Mouse (Mus musculus) kidney, postnatal 25 days (tissue): ENCODE measurements around the gene Hoxd11.

Source experiments
- DNase-seq, 2 experiments: peaks; one replicate each; pipeline ENCODE4 v3.0.0; 2021; ENCODE audit warnings: mixed read lengths in 2 of 2

The Hoxd11 gene

GRCm38 (mm10) chr2:74666411-74666810 is 12.9 kb upstream of the Hoxd11 start:
- DNase-seq = no peak

- peak in 1 of 2 experiments; percentile 44 for DNase-seq
Observed at GRCm38 (mm10) chr2:74667191-74667841, 12.0 kb upstream of the Hoxd11 start.

- DNase-seq = no peak
Observed at GRCm38 (mm10) chr2:74667842-74668357, 11.5 kb upstream of the Hoxd11 start, which contains the start of gene Hoxd13. Gene Hoxd13 (plus strand): TSS chr2:74668310.

- DNase-seq = peak in 1 of 2 experiments; percentile 17
Observed at GRCm38 (mm10) chr2:74668370-74669229, 10.8 kb upstream of the Hoxd11 start.

GRCm38 (mm10) chr2:74669230-74669578 is 10.2 kb upstream of the Hoxd11 start:
- DNase-seq = no peak

GRCm38 (mm10) chr2:74669650-74670235 is 9.6 kb upstream of the Hoxd11 start:
- no peak for DNase-seq

GRCm38 (mm10) chr2:74670632-74671188 is 8.6 kb upstream of the Hoxd11 start:
- DNase-seq = no peak

GRCm38 (mm10) chr2:74671847-74672246 is 7.5 kb upstream of the Hoxd11 start:
- DNase-seq = no peak

- DNase-seq = peak; percentile 65 to 74
Observed at GRCm38 (mm10) chr2:74672481-74673362, 6.6 kb upstream of the Hoxd11 start.

- no peak for DNase-seq
Observed at GRCm38 (mm10) chr2:74673835-74674425, 5.4 kb upstream of the Hoxd11 start.

GRCm38 (mm10) chr2:74674881-74675665 is 4.3 kb upstream of the Hoxd11 start, which contains the start of gene Hoxd12:
Gene Hoxd12 (plus strand): TSS chr2:74675013.
- DNase-seq = no peak

- DNase-seq = no peak
Observed at GRCm38 (mm10) chr2:74675666-74676282, 3.6 kb upstream of the Hoxd11 start.

GRCm38 (mm10) chr2:74676376-74677052 is 2.8 kb upstream of the Hoxd11 start:
- no peak for DNase-seq

- DNase-seq = no peak
Observed at GRCm38 (mm10) chr2:74677106-74677505, 2.3 kb upstream of the Hoxd11 start.

- no peak for DNase-seq
Observed at GRCm38 (mm10) chr2:74679596-74679971, 227 bp downstream of the Hoxd11 start.

- DNase-seq = no peak
Observed at GRCm38 (mm10) chr2:74679980-74680379, 623 bp downstream of the Hoxd11 start.

- no peak for DNase-seq
Observed at GRCm38 (mm10) chr2:74680561-74681398, 1.4 kb downstream of the Hoxd11 start.
